Comparison of ENCODE assay signal across 10 mouse cellular contexts in the genomic region with DNA sequence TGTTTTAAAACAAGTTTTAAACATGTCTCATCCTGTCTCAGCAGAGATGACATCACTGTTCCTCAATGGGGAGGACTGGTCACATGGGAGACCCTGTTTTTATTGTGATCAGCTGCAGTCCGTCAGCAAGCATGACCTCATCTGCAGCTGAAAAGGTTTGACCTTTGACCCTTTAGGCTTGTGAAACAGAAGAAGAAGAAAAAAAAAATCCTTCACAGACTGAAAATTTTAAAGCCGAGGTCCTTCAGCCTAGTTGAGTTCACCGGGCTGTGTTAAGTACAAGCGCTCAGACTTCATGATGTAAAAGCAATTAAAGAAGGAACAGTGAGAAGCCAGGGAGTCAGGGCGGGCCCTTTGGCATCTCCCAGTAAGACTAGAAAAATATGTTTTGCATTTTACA.
DNase-seq lines count a peak whose midpoint lies in the region; ATAC-seq lines count a peak whose summit lies in the region.
"Had no signal": no experiment of that assay in that cellular context is flagged by ENCODE, and none has a peak within 500 bp of the region (broad histone marks: within the 10 kb centered on the region; RNA-seq: fewer than 3 reads in every experiment).

No protein-coding gene starts in this region.

- peak; percentile 86 for ATAC-seq in midbrain, embryonic 11.5 days (ENCODE audit: low FRiP score)
- no peak for ATAC-seq in midbrain, embryonic 16.5 days
- ATAC-seq in megakaryocyte, adult 5-6 weeks (ENCODE audit: poor library complexity, severe bottlenecking) = no peak

- no peak overlapping the region for H3K9ac ChIP-seq in midbrain, embryonic 11.5 days (ENCODE audit: low read length)
- H3K9ac ChIP-seq in midbrain, embryonic 16.5 days (ENCODE audit: low read depth, low read length) = no peak overlapping the region

- no peaks in the 10 kb centered on the region for H3K27me3 ChIP-seq in midbrain, embryonic 11.5 days (ENCODE audit: control insufficient read depth, insufficient read depth, low read length)
- H3K27me3 ChIP-seq in midbrain, embryonic 16.5 days (ENCODE audit: control insufficient read depth, insufficient read depth, low read depth, low read length) = no peaks in the 10 kb centered on the region

- no peaks in the 10 kb centered on the region for H3K4me1 ChIP-seq in midbrain, embryonic 11.5 days (ENCODE audit: control insufficient read depth, insufficient read depth, low read length)
- H3K4me1 ChIP-seq in midbrain, embryonic 16.5 days (ENCODE audit: control insufficient read depth, insufficient read depth, low read length) = no peaks in the 10 kb centered on the region

- 13% methylated on average over 5 of the region's 5 CpGs for WGBS in midbrain, embryonic 11.5 days
- WGBS in midbrain, embryonic 16.5 days = 15% methylated on average over 5 of the region's 5 CpGs

- no peaks in the 10 kb centered on the region for H3K9me3 ChIP-seq in midbrain, embryonic 11.5 days (ENCODE audit: control insufficient read depth, low read length)
- H3K9me3 ChIP-seq in midbrain, embryonic 16.5 days (replicated peaks; ENCODE audit: control insufficient read depth, low read length, poor library complexity, severe bottlenecking) = 0 out of 2 replicates have a peak, but pooled peaks cover 2% of the 10 kb centered on the region

- H3K27ac ChIP-seq in midbrain, embryonic 11.5 days (ENCODE audit: low read depth, low read length) = no peak overlapping the region
- H3K27ac ChIP-seq in midbrain, embryonic 16.5 days (ENCODE audit: low read length) = no peak overlapping the region
- H3K27ac ChIP-seq: layer of hippocampus, adult 2 months had no signal

- H3K36me3 ChIP-seq in midbrain, embryonic 11.5 days (ENCODE audit: control insufficient read depth, insufficient read depth, low read length) = no peaks in the 10 kb centered on the region
- H3K36me3 ChIP-seq in midbrain, embryonic 16.5 days (ENCODE audit: control insufficient read depth, insufficient read depth, low read length) = no peaks in the 10 kb centered on the region

- H3K4me2 ChIP-seq in midbrain, embryonic 11.5 days = no peak overlapping the region
- H3K4me2 ChIP-seq in midbrain, embryonic 16.5 days (ENCODE audit: low read length) = no peak overlapping the region

- intact Hi-C loops in heart, postnatal 25 days (cut with DNase I) = loop anchor here (5.0 kb wide), 1 partner anchor 89 kb away; no protein-coding TSS in a partner anchor

- no peak overlapping the region for H3K4me3 ChIP-seq in midbrain, embryonic 11.5 days (ENCODE audit: low read depth, low read length)
- H3K4me3 ChIP-seq in midbrain, embryonic 16.5 days (ENCODE audit: low read depth, low read length) = no peak overlapping the region
- H3K4me3 ChIP-seq: layer of hippocampus, adult 2 months had no signal

- peak; percentile 89 for DNase-seq in midbrain, embryonic 11.5 days (ENCODE audit: low spot score, missing footprints)
- peak; percentile 43 for DNase-seq in embryo, embryonic 9.5 days (ENCODE audit: extremely low spot score)
- DNase-seq in heart, postnatal 25 days (ENCODE audit: low spot score) = peak; percentile 29
- DNase-seq in lung, postnatal 36 days = peak; percentile 42
- DNase-seq in right cerebral cortex, postnatal 10 days (ENCODE audit: low spot score in 2 of 2) = no peak
- DNase-seq in right cerebral cortex, postnatal 4 days = no peak
- DNase-seq: cerebellum, adult 2 months had no signal

Comparison
In these comparisons a context has a peak if more than half of its experiments do, and no peak if none do; other contexts are left out.
1. DNase-seq: peak in midbrain, embryonic 11.5 days (single experiment), embryo, embryonic 9.5 days (single experiment), heart, postnatal 25 days (single experiment) and lung, postnatal 36 days (single experiment); none in right cerebral cortex, postnatal 10 days (0 of 2) and right cerebral cortex, postnatal 4 days (single experiment).